Mouse (Mus musculus): ENCODE results near the gene Bcl2l15.
A peak's percentile ranks its signal among the peaks of the same experiment; 100 is the strongest.

GRCm38 (mm10) chr3:103852565-103853299 lies 20.3 kb downstream of the Bcl2l15 start:
- TF ChIP-seq POLR2A (IDR thresholded peaks at IDR 0.05; ENCODE audit: low read depth, low read length): no peak
- TF ChIP-seq CTCF (IDR thresholded peaks at IDR 0.05; ENCODE audit: extremely low read depth, insufficient read depth, insufficient read length, insufficient replicate concordance): peak; percentile 61; the same call in 1 of the 2 replicates
